Mouse (Mus musculus) ES-Bruce4 (cell line): ENCODE data around the gene Mrfap1.

Experiments used
- CTCF ChIP-seq: IDR thresholded peaks from one replicate; pipeline ENCODE4 v1.8.1; 2011; ENCODE audit warnings: low read depth, low read length
- EP300 ChIP-seq: IDR thresholded peaks from 2 replicates; pipeline ENCODE4 v1.6.1; 2011; ENCODE audit warnings: low read depth, low read length; ENCODE audit not compliant: insufficient read depth
- POLR2A ChIP-seq: IDR thresholded peaks from one replicate; pipeline ENCODE4 v1.8.1; 2011; ENCODE audit warnings: low read length; ENCODE audit not compliant: insufficient read depth

- no peak for TF ChIP-seq CTCF
- peak; percentile 49; the same call in 1 of the 2 replicates for TF ChIP-seq EP300
- no peak for TF ChIP-seq POLR2A
Measured at GRCm38 (mm10) chr5:36776021-36776575, 20.5 kb downstream of the Mrfap1 start.
